Comparison of ENCODE assay signal across 8 mouse cellular contexts in genomic region chr8:66860023-66860422, GRCm38 (mm10). TPM values are rescaled to one million over a fixed set of nuclear protein-coding genes. Genes with fewer than 3 reads are reported as not detected.
DNase-seq lines count a peak whose midpoint lies in the region; ATAC-seq and TF ChIP-seq lines count a peak whose summit lies in the region.

Gene Naf1 (plus strand): TSS chr8:66860217.

- H3K9ac ChIP-seq in embryonic facial prominence, embryonic 15.5 days: peak within 1 kb of the TSS; percentile 68
- H3K9ac ChIP-seq in limb, embryonic 14.5 days (ENCODE audit: low read depth, low read length, severe bottlenecking): peak within 1 kb of the TSS; percentile 77
- H3K9ac ChIP-seq in midbrain, postnatal 0 days (replicated peaks; ENCODE audit: low read length, poor library complexity, severe bottlenecking): peak within 1 kb of the TSS; percentile 81

- H3K4me2 ChIP-seq in embryonic facial prominence, embryonic 15.5 days (replicated peaks): peak within 1 kb of the TSS; percentile 72
- peak within 1 kb of the TSS; percentile 71 for H3K4me2 ChIP-seq in limb, embryonic 14.5 days (replicated peaks; ENCODE audit: low read depth, low read length, severe bottlenecking)
- peak within 1 kb of the TSS; percentile 81 for H3K4me2 ChIP-seq in midbrain, postnatal 0 days (ENCODE audit: low read depth, low read length, poor library complexity, severe bottlenecking)

- peak within 1 kb of the TSS; percentile 87 for H3K4me3 ChIP-seq in bone marrow, adult 2 months (replicated peaks; ENCODE audit: control insufficient read depth, low read depth, low read length)
- H3K4me3 ChIP-seq in embryonic facial prominence, embryonic 15.5 days (replicated peaks): peak within 1 kb of the TSS; percentile 93
- H3K4me3 ChIP-seq in limb, embryonic 14.5 days (replicated peaks; ENCODE audit: low read length): peak within 1 kb of the TSS; percentile 72
- peak within 1 kb of the TSS; percentile 88 for H3K4me3 ChIP-seq in midbrain, postnatal 0 days (ENCODE audit: low read depth, low read length)

- TF ChIP-seq POLR2A in bone marrow, adult 2 months (IDR thresholded peaks at IDR 0.05; ENCODE audit: borderline replicate concordance, control insufficient read depth, low read depth, low read length): no peak; the same call in 1 of the 2 replicates
- TF ChIP-seq POLR2A in limb, embryonic 14.5 days (IDR thresholded peaks at IDR 0.05; ENCODE audit: borderline replicate concordance, extremely low read depth, insufficient read depth, insufficient read length): 0 out of 2 replicates have a peak, but pooled peaks have one; percentile 49

- no peaks in the 10 kb centered on the region; the same call in 1 of the 2 replicates for H3K4me1 ChIP-seq in bone marrow, adult 2 months (ENCODE audit: control insufficient read depth, insufficient read depth, low read length)
- peaks cover 14% of the 10 kb centered on the region for H3K4me1 ChIP-seq in embryonic facial prominence, embryonic 15.5 days
- H3K4me1 ChIP-seq in limb, embryonic 14.5 days (ENCODE audit: control insufficient read depth, insufficient read depth, low read length): peaks cover 12% of the 10 kb centered on the region
- H3K4me1 ChIP-seq in midbrain, postnatal 0 days (ENCODE audit: insufficient read depth, low read length): peaks cover 11% of the 10 kb centered on the region; the same call in 1 of the 2 replicates

- H3K36me3 ChIP-seq in embryonic facial prominence, embryonic 15.5 days: no peaks in the 10 kb centered on the region
- no peaks in the 10 kb centered on the region for H3K36me3 ChIP-seq in limb, embryonic 14.5 days (ENCODE audit: control insufficient read depth, insufficient read depth, low read length)
- H3K36me3 ChIP-seq in midbrain, postnatal 0 days (ENCODE audit: insufficient read depth, low read length): no peaks in the 10 kb centered on the region

- no peaks in the 10 kb centered on the region for H3K9me3 ChIP-seq in embryonic facial prominence, embryonic 15.5 days (replicated peaks)
- no peaks in the 10 kb centered on the region for H3K9me3 ChIP-seq in limb, embryonic 14.5 days (ENCODE audit: control insufficient read depth, low read length)
- no peaks in the 10 kb centered on the region for H3K9me3 ChIP-seq in midbrain, postnatal 0 days (ENCODE audit: low read length)

- under 1% methylated on average over 37 of the region's 37 CpGs for WGBS in bone marrow, adult 2 months
- WGBS in embryonic facial prominence, embryonic 15.5 days: under 1% methylated on average over 34 of the region's 37 CpGs
- 1% methylated on average over 33 of the region's 37 CpGs for WGBS in limb, embryonic 14.5 days
- under 1% methylated on average over 37 of the region's 37 CpGs for WGBS in midbrain, postnatal 0 days

- peak; percentile 96 for DNase-seq in 416B (ENCODE audit: low read depth)
- peak; percentile 94 for DNase-seq in heart, adult 8-10 months (ENCODE audit: low spot score)
- peak; percentile 96 for DNase-seq in kidney, adult 9 months
- DNase-seq in limb, embryonic 14.5 days (ENCODE audit: low spot score): peak; percentile 96
- DNase-seq in midbrain, postnatal 0 days (ENCODE audit: low spot score): peak; percentile 98
- peak; percentile 76 to 79 for DNase-seq in spleen, postnatal 14 days (ENCODE audit: low spot score in 2 of 2)

- TF ChIP-seq CTCF in bone marrow, adult 2 months (IDR thresholded peaks at IDR 0.05; ENCODE audit: control insufficient read depth, insufficient read depth, low read length): no peak
- TF ChIP-seq CTCF in midbrain, postnatal 0 days (IDR thresholded peaks at IDR 0.05): no peak

- H3K27me3 ChIP-seq in embryonic facial prominence, embryonic 15.5 days: no peaks in the 10 kb centered on the region
- H3K27me3 ChIP-seq in limb, embryonic 14.5 days (ENCODE audit: control insufficient read depth, insufficient read depth, low read length): no peaks in the 10 kb centered on the region
- no peaks in the 10 kb centered on the region for H3K27me3 ChIP-seq in midbrain, postnatal 0 days (ENCODE audit: insufficient read depth, low read length)

- H3K27ac ChIP-seq in bone marrow, adult 2 months (ENCODE audit: control insufficient read depth, insufficient read depth, low read depth, low read length, poor library complexity): no peak within 1 kb of the TSS; the same call in 1 of the 2 replicates
- H3K27ac ChIP-seq in embryonic facial prominence, embryonic 15.5 days (replicated peaks): peak within 1 kb of the TSS; percentile 58; the same call in 1 of the 2 replicates
- peak within 1 kb of the TSS; percentile 76; the same call in 1 of the 2 replicates for H3K27ac ChIP-seq in limb, embryonic 14.5 days (replicated peaks; ENCODE audit: low read depth, low read length)
- H3K27ac ChIP-seq in midbrain, postnatal 0 days (ENCODE audit: low read depth, low read length): 0 out of 2 replicates have a peak within 1 kb of the TSS, but pooled peaks have one; percentile 51

- ATAC-seq in embryonic facial prominence, embryonic 15.5 days (ENCODE audit: insufficient number of reproducible peaks, low FRiP score, low TSS enrichment, low read depth): peak; percentile 93
- ATAC-seq in limb, embryonic 14.5 days (ENCODE audit: low FRiP score, low read depth): peak; percentile 98
- ATAC-seq in midbrain, postnatal 0 days (ENCODE audit: low FRiP score): peak; percentile 96

RNA-seq across cellular contexts. Expression of gene Naf1, which starts in this region (rescaled TPM):
- polyA plus RNA-seq in bone marrow, adult 2 months (2011; ENCODE audit: insufficient read depth, insufficient read length, low replicate concordance, missing spikeins): 2.3 and 6.7 TPM in 2 replicates
- 2.9 and 3.2 TPM in 2 replicates for polyA plus RNA-seq in embryonic facial prominence, embryonic 15.5 days (2015; fragmentation: Nextera tagmentation; extraction: Ambion mirVana)
- 1 to 10 TPM; 4.6 to 5.4 (median 4.9) TPM for total RNA-seq in heart, adult 8-10 months (2022)
- polyA plus RNA-seq in limb, embryonic 14.5 days (2012; rRNA removed): 11.0 and 12.0 TPM in 2 replicates
- 4.6 and 5.4 TPM in 2 replicates for polyA plus RNA-seq in limb, embryonic 14.5 days (2014; fragmentation: Nextera tagmentation; extraction: Ambion mirVana)
- 8.8 and 10.2 TPM in 2 replicates for total RNA-seq in midbrain, postnatal 0 days (2014; rRNA removed)
- polyA plus RNA-seq in midbrain, postnatal 0 days (2015; fragmentation: Nextera tagmentation; extraction: Ambion mirVana): 2.0 and 2.3 TPM in 2 replicates
